ENCODE assay signal across 12 mouse cellular contexts in genomic region chr1:126801706-126802105, GRCm38 (mm10). TPM values are rescaled to one million over a fixed set of nuclear protein-coding genes. Genes with fewer than 3 reads are reported as not detected.
DNase-seq lines count a peak whose midpoint lies in the region; ATAC-seq and TF ChIP-seq lines count a peak whose summit lies in the region.
"Had no signal": no experiment of that assay in that cellular context is flagged by ENCODE, and none has a peak within 500 bp of the region (broad histone marks: within the 10 kb centered on the region; RNA-seq: fewer than 3 reads in every experiment).

No protein-coding gene starts in this region.

- ATAC-seq in midbrain, embryonic 16.5 days, result no peak
- no peak for ATAC-seq in heart, embryonic 13.5 days (ENCODE audit: extremely low read depth, insufficient number of reproducible peaks, low FRiP score, low TSS enrichment)
- ATAC-seq: Patski had no signal

- H3K9me3 ChIP-seq in midbrain, embryonic 16.5 days (replicated peaks; ENCODE audit: control insufficient read depth, low read length, poor library complexity, severe bottlenecking), result no peaks in the 10 kb centered on the region
- no peaks in the 10 kb centered on the region for H3K9me3 ChIP-seq in midbrain, embryonic 10.5 days (replicated peaks)
- no peaks in the 10 kb centered on the region for H3K9me3 ChIP-seq in heart, embryonic 13.5 days

- WGBS in midbrain, embryonic 16.5 days, result 65% methylated on average over 8 of the region's 8 CpGs
- WGBS in midbrain, embryonic 10.5 days, result 86% methylated on average over 8 of the region's 8 CpGs
- 14% methylated on average over 8 of the region's 8 CpGs for WGBS in heart, embryonic 13.5 days

- intact Hi-C loops in gastrocnemius, adult 2 months (cut with DNase I), result no loop called here
- intact Hi-C loops in gastrocnemius, postnatal 36 days (cut with DNase I), result no loop called here

- H3K36me3 ChIP-seq in midbrain, embryonic 16.5 days (ENCODE audit: control insufficient read depth, insufficient read depth, low read length), result no peaks in the 10 kb centered on the region
- no peaks in the 10 kb centered on the region for H3K36me3 ChIP-seq in midbrain, embryonic 10.5 days
- H3K36me3 ChIP-seq in heart, embryonic 13.5 days, result no peaks in the 10 kb centered on the region

- no peak overlapping the region for H3K4me3 ChIP-seq in gastrocnemius, adult 2 months
- H3K4me3 ChIP-seq in midbrain, embryonic 16.5 days (ENCODE audit: low read depth, low read length), result no peak overlapping the region
- H3K4me3 ChIP-seq in midbrain, embryonic 10.5 days, result no peak overlapping the region
- no peak overlapping the region for H3K4me3 ChIP-seq in heart, embryonic 13.5 days
- H3K4me3 ChIP-seq: erythroblast, embryonic 14.5 days had no signal

- DNase-seq in gastrocnemius, adult 2 months, result peak; percentile 34
- DNase-seq in gastrocnemius, postnatal 36 days, result no peak
- DNase-seq in midbrain, embryonic 10.5 days (ENCODE audit: low spot score), result no peak
- DNase-seq in skeletal muscle tissue, adult 2 months (ENCODE audit: low read depth, low spot score), result peak; percentile 8
- DNase-seq in layer of hippocampus, adult 11-12 months (ENCODE audit: low spot score), result no peak
- DNase-seq in ovary, postnatal 10 days (ENCODE audit: low spot score), result no peak
- DNase-seq: adrenal gland, postnatal 36 days; cerebellum, adult 9-11 months had no signal

- H3K27me3 ChIP-seq in midbrain, embryonic 16.5 days (ENCODE audit: control insufficient read depth, insufficient read depth, low read depth, low read length), result no peaks in the 10 kb centered on the region
- H3K27me3 ChIP-seq in midbrain, embryonic 10.5 days (ENCODE audit: low read depth, poor library complexity, severe bottlenecking), result no peaks in the 10 kb centered on the region
- H3K27me3 ChIP-seq in heart, embryonic 13.5 days (replicated peaks), result no peaks in the 10 kb centered on the region
- H3K27me3 ChIP-seq: Patski had no signal

- H3K27ac ChIP-seq in gastrocnemius, adult 2 months, result no peak overlapping the region
- peak overlapping the region; percentile 22; the same call in 1 of the 2 replicates for H3K27ac ChIP-seq in midbrain, embryonic 16.5 days (ENCODE audit: low read length)
- H3K27ac ChIP-seq in midbrain, embryonic 10.5 days (replicated peaks), result no peak overlapping the region
- H3K27ac ChIP-seq in heart, embryonic 13.5 days (replicated peaks), result peak overlapping the region; percentile 93

- H3K4me2 ChIP-seq in midbrain, embryonic 16.5 days (ENCODE audit: low read length), result no peak overlapping the region
- H3K4me2 ChIP-seq in heart, embryonic 13.5 days, result no peak overlapping the region

- H3K9ac ChIP-seq in midbrain, embryonic 16.5 days (ENCODE audit: low read depth, low read length), result no peak overlapping the region
- 0 out of 2 replicates have a peak overlapping the region, but pooled peaks have one; percentile 1 for H3K9ac ChIP-seq in heart, embryonic 13.5 days

- H3K4me1 ChIP-seq in midbrain, embryonic 16.5 days (ENCODE audit: control insufficient read depth, insufficient read depth, low read length), result no peaks in the 10 kb centered on the region
- no peaks in the 10 kb centered on the region; the same call in 1 of the 2 replicates for H3K4me1 ChIP-seq in midbrain, embryonic 10.5 days
- peaks cover 48% of the 10 kb centered on the region for H3K4me1 ChIP-seq in heart, embryonic 13.5 days

- no peak for TF ChIP-seq CTCF in gastrocnemius, adult 2 months (IDR thresholded peaks at IDR 0.05)

RNA-seq across cellular contexts. Expression of gene Nckap5, which starts 28.9 kb away (rescaled TPM):
- 1 to 10 TPM in 1 of 2 experiments, under 1 TPM in 1; 0.82 to 1.6 TPM for total RNA-seq in gastrocnemius, adult 2 months (2021)
- total RNA-seq in gastrocnemius, postnatal 36 days (2021), result 1 to 10 TPM in 1 of 2 experiments, under 1 TPM in 1; 0.62 to 1.2 TPM
- 10.1 and 10.9 TPM in 2 replicates for polyA plus RNA-seq in midbrain, embryonic 16.5 days (2015; fragmentation: Nextera tagmentation; extraction: Ambion mirVana)
- 28.0 and 35.6 TPM in 2 replicates for polyA plus RNA-seq in midbrain, embryonic 10.5 days (2016; fragmentation: Nextera tagmentation; extraction: Ambion mirVana)
- polyA plus RNA-seq in heart, embryonic 13.5 days (2015; fragmentation: Nextera tagmentation; extraction: Ambion mirVana), result 4.5 and 5.1 TPM in 2 replicates
- polyA plus RNA-seq: erythroblast, embryonic 14.5 days had no signal

Comparison
In these comparisons a context has a peak if more than half of its experiments do, and no peak if none do; other contexts are left out.
1. DNase-seq: peak in gastrocnemius, adult 2 months (single experiment) and skeletal muscle tissue, adult 2 months (single experiment); none in gastrocnemius, postnatal 36 days (0 of 2), midbrain, embryonic 10.5 days (single experiment), layer of hippocampus, adult 11-12 months (single experiment) and ovary, postnatal 10 days (single experiment).
2. H3K27ac ChIP-seq: peak in midbrain, embryonic 16.5 days (single experiment) and heart, embryonic 13.5 days (single experiment); none in gastrocnemius, adult 2 months (single experiment) and midbrain, embryonic 10.5 days (single experiment).